Mouse (Mus musculus): Measurements from ENCODE around the gene Fam171a1. TPM values are rescaled to one million over a fixed set of nuclear protein-coding genes. Genes with fewer than 3 reads are reported as not detected.
A peak's percentile ranks its signal among the peaks of the same experiment; 100 is the strongest.
"Not testable (repeated sequence)": the region's sequence is repeated elsewhere in the genome, so short reads cannot be mapped to it uniquely, and the experiment has no call there.

Gene Fam171a1
- total RNA-seq (2015) (0.16 and 0.36 TPM in 2 replicates), total RNA-seq (2017) (0.29 and 0.49 TPM in 2 replicates)

DNA sequence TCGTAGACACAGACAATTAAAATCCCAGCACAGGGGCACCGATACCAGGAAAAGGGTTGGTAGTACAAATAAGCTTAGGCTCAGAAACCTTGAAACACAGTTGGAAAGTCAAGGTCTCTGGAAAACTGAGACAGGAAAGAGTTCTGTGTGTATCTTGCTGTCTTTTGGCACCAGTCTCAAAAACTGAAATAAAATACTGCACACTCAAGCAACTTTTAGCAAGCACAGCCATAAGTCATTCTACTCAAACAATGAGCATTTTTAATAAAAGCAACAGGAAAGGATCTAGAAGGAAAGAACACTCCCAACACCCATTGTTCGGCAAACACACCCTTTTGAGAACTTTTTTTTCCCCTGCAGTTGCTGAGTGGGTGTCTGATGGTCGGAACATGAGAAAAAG lies at the start of gene Fam171a1:
Fam171a1 (plus strand) TSS at position 359 of the 400 bp plus-strand sequence.
- no peak for ATAC-seq (ENCODE audit: poor library complexity, severe bottlenecking)

- ATAC-seq (ENCODE audit: poor library complexity, severe bottlenecking): no peak
These were observed 44.9 kb upstream of the Fam171a1 start for GRCm38 (mm10) chr2:3069140-3069539.

- ATAC-seq (ENCODE audit: poor library complexity, severe bottlenecking): not testable (repeated sequence)
These were observed 25.7 kb upstream of the Fam171a1 start for GRCm38 (mm10) chr2:3088361-3088760.

GRCm38 (mm10) chr2:3089274-3089673 lies 24.8 kb upstream of the Fam171a1 start:
- ATAC-seq (ENCODE audit: poor library complexity, severe bottlenecking): no peak

DNA sequence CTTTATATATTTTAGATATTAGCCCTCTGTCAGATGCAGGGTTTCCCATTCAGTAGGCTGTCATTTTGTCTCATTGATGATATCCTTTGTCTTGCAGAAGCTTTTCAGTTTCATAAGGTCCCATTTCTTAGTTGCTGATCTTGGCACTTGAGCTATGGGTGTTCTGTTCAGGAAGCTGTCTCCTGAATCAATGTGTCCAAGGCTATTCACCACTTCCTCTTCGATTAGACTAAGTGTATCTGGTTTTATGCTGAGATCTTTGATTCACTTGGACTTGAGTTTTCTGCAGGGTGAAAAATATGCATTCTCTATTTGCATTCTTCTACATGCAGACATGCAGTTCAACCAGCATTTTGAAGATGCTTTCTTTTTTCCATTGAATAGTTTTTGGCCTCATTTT lies 17.9 kb upstream of the Fam171a1 start:
- ATAC-seq (ENCODE audit: poor library complexity, severe bottlenecking): no peak

GRCm38 (mm10) chr2:3099971-3100370 lies 14.1 kb upstream of the Fam171a1 start:
- no peak for ATAC-seq (ENCODE audit: poor library complexity, severe bottlenecking)

GRCm38 (mm10) chr2:3101292-3101957 lies 12.6 kb upstream of the Fam171a1 start:
- ATAC-seq (ENCODE audit: poor library complexity, severe bottlenecking): no peak

GRCm38 (mm10) chr2:3102360-3102759 lies 11.7 kb upstream of the Fam171a1 start:
- ATAC-seq (ENCODE audit: poor library complexity, severe bottlenecking): no peak

GRCm38 (mm10) chr2:3107471-3107870 lies 6.6 kb upstream of the Fam171a1 start:
- no peak for ATAC-seq (ENCODE audit: poor library complexity, severe bottlenecking)

GRCm38 (mm10) chr2:3108431-3108830 lies 5.6 kb upstream of the Fam171a1 start:
- no peak for ATAC-seq (ENCODE audit: poor library complexity, severe bottlenecking)

DNA sequence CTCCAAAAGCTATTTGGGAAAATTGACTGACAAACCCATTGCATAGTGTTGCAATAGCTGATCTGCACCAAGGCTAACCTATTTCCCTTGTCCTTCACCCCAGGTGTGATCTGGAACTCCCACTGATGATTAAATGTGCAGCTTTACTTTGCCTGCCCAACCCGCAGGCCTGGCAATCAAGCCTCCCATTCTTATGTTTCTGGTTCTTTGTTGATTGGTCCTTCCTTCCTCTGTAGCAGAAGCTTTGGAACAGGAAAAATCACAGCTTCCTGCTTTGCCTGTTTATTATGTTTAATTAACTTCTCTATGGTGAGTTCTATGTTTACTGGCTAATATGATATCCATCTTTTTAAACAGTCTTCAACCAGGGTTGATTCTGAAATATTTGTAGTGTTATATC lies 5.2 kb upstream of the Fam171a1 start:
- ATAC-seq (ENCODE audit: poor library complexity, severe bottlenecking): no peak

DNA sequence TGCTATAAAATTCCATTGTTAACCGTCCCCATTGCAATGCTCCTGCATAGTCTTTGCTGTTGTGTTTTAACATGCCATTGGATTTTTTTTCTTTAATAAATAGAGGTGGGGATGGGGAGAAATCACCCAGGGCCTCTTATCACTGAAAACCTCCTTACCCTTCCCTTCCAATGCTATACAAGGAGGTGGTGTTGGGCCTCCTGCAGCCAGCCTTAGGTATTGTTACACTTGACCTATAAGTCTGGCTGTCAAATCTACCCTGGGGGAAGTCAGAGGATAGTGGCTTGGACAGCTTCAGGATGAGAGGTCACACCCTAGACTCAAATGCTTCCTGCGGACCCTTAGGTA lies 3.8 kb downstream of the Fam171a1 start:
- no peak for ATAC-seq (ENCODE audit: poor library complexity, severe bottlenecking)

DNA sequence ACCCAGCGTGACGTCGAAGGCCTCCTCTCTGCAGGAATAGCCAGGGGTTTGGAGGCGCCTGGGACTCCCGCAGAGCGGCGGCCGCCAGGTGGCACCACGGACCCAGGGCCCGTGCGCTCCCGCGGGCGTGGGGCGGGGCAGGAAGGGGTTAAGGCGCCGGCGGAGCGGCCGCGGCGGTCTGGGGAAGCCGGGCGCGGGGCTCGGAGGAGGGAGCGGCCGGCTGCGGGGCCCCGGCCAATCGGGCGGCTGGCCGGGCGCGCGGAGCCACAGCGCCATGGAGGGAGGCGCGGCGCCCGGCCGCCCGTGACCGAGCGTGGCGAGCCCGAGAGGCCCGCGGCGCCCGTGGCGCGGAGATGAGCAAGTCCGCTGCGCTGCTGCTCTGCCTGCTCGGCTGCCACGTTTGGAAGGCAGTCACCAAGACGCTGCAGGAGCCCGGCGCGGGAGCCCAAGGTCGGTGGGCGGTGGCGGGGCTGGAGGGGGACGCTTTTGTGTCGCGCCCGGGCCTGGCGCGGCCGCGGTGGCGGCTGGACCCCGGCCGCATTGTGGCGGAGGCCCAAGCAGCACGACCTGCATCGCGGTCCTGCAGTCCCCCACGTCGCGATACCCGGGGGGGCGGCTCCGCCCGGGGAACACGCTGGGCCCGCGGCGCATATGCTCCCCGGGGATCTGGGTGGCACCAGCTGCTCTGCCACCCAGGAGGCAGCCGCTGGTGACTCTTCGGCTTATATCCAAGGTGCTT lies 4.3 kb downstream of the Fam171a1 start:
- peak; percentile 93 for ATAC-seq (ENCODE audit: poor library complexity, severe bottlenecking)

GRCm38 (mm10) chr2:3118969-3119368 lies 4.9 kb downstream of the Fam171a1 start:
- no peak for ATAC-seq (ENCODE audit: poor library complexity, severe bottlenecking)

GRCm38 (mm10) chr2:3119371-3119935 lies 5.4 kb downstream of the Fam171a1 start:
- ATAC-seq (ENCODE audit: poor library complexity, severe bottlenecking): no peak

GRCm38 (mm10) chr2:3122571-3122970 lies 8.5 kb downstream of the Fam171a1 start:
- no peak for ATAC-seq (ENCODE audit: poor library complexity, severe bottlenecking)

DNA sequence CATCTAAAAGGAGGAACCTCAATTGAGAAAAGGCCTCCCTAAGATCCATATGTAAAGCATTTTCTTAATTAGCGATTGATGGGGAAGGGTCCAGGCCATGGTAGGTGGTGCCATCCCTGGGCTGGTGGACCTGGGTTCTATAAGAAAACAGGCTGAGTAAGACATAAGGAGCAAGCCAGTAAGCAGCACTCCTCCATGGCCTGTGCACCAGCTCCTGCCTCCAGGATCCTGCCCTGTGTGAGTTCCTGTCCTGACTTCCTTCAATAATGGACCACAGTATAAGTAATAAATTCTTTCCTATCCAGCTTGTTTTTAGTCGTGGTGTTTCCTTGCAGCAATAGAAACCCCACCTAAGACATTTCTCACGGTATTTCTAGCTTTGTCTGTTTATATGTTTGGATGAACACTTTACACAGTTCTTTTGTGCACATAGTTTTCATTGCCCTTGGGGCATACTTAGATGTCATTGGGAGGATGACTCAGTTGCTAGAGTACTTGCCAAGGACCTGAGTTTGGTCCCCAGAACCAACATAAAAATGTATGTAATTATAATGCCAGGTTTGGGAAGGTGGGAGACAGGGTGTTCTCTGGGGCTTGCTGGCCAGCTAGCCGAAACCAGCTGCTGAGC lies 13.3 kb downstream of the Fam171a1 start:
- ATAC-seq (ENCODE audit: poor library complexity, severe bottlenecking): no peak

DNA sequence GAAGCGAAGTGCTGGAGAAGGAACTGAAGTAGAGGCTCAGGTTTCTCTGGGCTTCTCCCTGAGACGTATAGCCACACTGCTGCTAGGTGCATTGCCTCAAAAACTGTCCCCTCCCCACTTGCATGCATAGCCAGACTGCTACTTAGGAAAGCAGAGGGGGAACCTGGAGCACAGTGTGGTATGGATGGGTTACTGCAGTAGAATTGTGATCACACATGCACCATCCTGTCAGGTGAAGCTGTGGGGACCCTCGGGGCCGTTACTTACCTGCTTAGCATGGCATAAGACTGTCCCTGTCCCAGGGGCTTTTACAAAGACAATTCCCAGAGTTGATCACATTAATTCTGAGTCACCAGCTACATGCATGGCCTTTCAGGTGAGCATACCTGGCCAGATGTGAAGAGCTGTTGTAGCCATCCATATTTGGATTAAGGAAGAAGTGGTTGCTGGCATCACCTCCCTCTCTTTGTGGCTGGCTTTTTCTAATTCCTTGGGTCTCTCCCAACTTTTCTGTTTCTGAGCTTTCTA lies 14.4 kb downstream of the Fam171a1 start:
- ATAC-seq (ENCODE audit: poor library complexity, severe bottlenecking): no peak

DNA sequence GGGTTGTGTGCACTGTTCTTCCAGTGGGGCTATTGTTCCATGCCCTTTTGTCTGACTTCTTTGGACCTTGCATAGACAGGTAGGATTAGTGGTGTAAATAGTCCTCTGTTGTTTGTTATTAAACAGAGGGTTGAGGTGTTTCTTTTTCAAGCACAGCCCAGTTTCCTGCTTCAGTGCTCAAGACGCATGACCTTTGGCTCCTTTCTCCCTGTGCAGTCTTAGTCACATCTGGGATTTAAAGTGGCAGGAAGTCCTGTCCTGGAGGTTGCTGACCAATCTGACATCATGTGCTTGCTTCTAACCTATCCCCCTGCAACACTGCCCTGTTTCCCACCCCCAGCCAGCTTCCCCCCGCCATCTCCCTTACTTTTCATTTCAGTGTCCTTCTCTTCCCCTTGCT lies 14.9 kb downstream of the Fam171a1 start:
- ATAC-seq (ENCODE audit: poor library complexity, severe bottlenecking): no peak

- ATAC-seq (ENCODE audit: poor library complexity, severe bottlenecking): no peak
These were observed 18.4 kb downstream of the Fam171a1 start for GRCm38 (mm10) chr2:3132473-3132872.

GRCm38 (mm10) chr2:3134580-3135296 lies 20.7 kb downstream of the Fam171a1 start:
- no peak for ATAC-seq (ENCODE audit: poor library complexity, severe bottlenecking)
